ENCODE assay signal across 22 mouse cellular contexts in the genomic region with DNA sequence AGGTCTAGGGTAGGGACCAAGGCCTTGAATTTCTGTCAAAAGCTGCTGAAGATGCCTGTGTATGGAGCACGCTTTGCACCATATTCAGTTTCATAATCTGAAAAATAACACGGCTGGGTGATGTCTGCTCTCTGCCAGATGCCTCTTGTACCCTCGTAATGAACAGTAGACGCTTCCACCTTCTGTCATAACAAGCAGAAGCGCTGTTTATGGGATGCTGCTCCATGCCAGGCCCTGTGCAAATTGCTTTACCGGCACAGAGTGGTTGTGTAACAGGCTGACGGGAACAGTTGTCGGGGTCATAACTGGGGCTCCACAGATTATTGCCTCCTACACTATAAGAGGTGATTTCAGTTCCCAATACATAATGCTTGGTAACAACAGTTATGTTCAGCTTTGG.
DNase-seq lines count a peak whose midpoint lies in the region; ATAC-seq and TF ChIP-seq lines count a peak whose summit lies in the region.
"Had no signal": no experiment of that assay in that cellular context is flagged by ENCODE, and none has a peak within 500 bp of the region (broad histone marks: within the 10 kb centered on the region; RNA-seq: fewer than 3 reads in every experiment).

No protein-coding gene starts in this region.

- H3K27ac ChIP-seq in layer of hippocampus, adult 2 months, result peak overlapping the region; percentile 79
- no peak overlapping the region for H3K27ac ChIP-seq in midbrain, embryonic 16.5 days (ENCODE audit: low read length)
- H3K27ac ChIP-seq in forebrain, embryonic 12.5 days, result no peak overlapping the region
- H3K27ac ChIP-seq: embryonic facial prominence, embryonic 10.5 days; forebrain, embryonic 10.5 days; gastrocnemius, adult 2 months; heart, embryonic 10.5 days; hindbrain, embryonic 12.5 days had no signal

- H3K36me3 ChIP-seq in midbrain, embryonic 16.5 days (ENCODE audit: control insufficient read depth, insufficient read depth, low read length), result no peaks in the 10 kb centered on the region
- H3K36me3 ChIP-seq in forebrain, embryonic 12.5 days (replicated peaks), result no peaks in the 10 kb centered on the region
- H3K36me3 ChIP-seq: embryonic facial prominence, embryonic 10.5 days; forebrain, embryonic 10.5 days; heart, embryonic 10.5 days; hindbrain, embryonic 12.5 days had no signal

- H3K27me3 ChIP-seq in midbrain, embryonic 16.5 days (ENCODE audit: control insufficient read depth, insufficient read depth, low read depth, low read length), result no peaks in the 10 kb centered on the region
- no peaks in the 10 kb centered on the region for H3K27me3 ChIP-seq in forebrain, embryonic 12.5 days
- H3K27me3 ChIP-seq: hindbrain, embryonic 12.5 days had no signal

- WGBS in midbrain, embryonic 16.5 days, result 95% methylated on average over 8 of the region's 8 CpGs
- 94% methylated on average over 8 of the region's 8 CpGs for WGBS in forebrain, embryonic 12.5 days

- TF ChIP-seq CTCF in layer of hippocampus, adult 2 months (conservative IDR thresholded peaks at IDR 0.05), result no peak

- H3K9ac ChIP-seq in midbrain, embryonic 16.5 days (ENCODE audit: low read depth, low read length), result no peak overlapping the region
- H3K9ac ChIP-seq in forebrain, embryonic 12.5 days, result no peak overlapping the region
- H3K9ac ChIP-seq: hindbrain, embryonic 12.5 days had no signal

- no peaks in the 10 kb centered on the region for H3K4me1 ChIP-seq in midbrain, embryonic 16.5 days (ENCODE audit: control insufficient read depth, insufficient read depth, low read length)
- H3K4me1 ChIP-seq in forebrain, embryonic 12.5 days, result 0 out of 2 replicates have a peak, but pooled peaks cover 4% of the 10 kb centered on the region
- H3K4me1 ChIP-seq: heart, embryonic 10.5 days; hindbrain, embryonic 12.5 days had no signal

- no peak overlapping the region for H3K4me2 ChIP-seq in midbrain, embryonic 16.5 days (ENCODE audit: low read length)
- no peak overlapping the region for H3K4me2 ChIP-seq in forebrain, embryonic 12.5 days
- H3K4me2 ChIP-seq: hindbrain, embryonic 12.5 days had no signal

- H3K4me3 ChIP-seq in layer of hippocampus, adult 2 months, result no peak overlapping the region
- H3K4me3 ChIP-seq in midbrain, embryonic 16.5 days (ENCODE audit: low read depth, low read length), result no peak overlapping the region
- no peak overlapping the region for H3K4me3 ChIP-seq in forebrain, embryonic 12.5 days (replicated peaks)
- H3K4me3 ChIP-seq: embryonic facial prominence, embryonic 10.5 days; forebrain, embryonic 10.5 days; gastrocnemius, adult 2 months; heart, embryonic 10.5 days; hindbrain, embryonic 12.5 days had no signal

- peak; percentile 67 for DNase-seq in layer of hippocampus, adult 11-12 months (ENCODE audit: low spot score)
- peak; percentile 70 to 81 for DNase-seq in layer of hippocampus, adult 2 months (ENCODE audit: low spot score in 2 of 2)
- DNase-seq in layer of hippocampus, postnatal 10 days (ENCODE audit: low spot score in 2 of 2), result peak; percentile 21 to 35
- DNase-seq in cerebellum, postnatal 14 days, result no peak
- DNase-seq: adrenal gland, adult 2 months; adrenal gland, postnatal 36 days; cerebellum, adult 11 months; cerebellum, adult 8-10 months; cerebellum, postnatal 36 days; gastrocnemius, adult 2 months; gastrocnemius, postnatal 25 days; heart, postnatal 10 days; heart, postnatal 4 days had no signal

- H3K9me3 ChIP-seq in midbrain, embryonic 16.5 days (replicated peaks; ENCODE audit: control insufficient read depth, low read length, poor library complexity, severe bottlenecking), result peaks cover 3% of the 10 kb centered on the region; the same call in 1 of the 2 replicates
- peaks cover 6% of the 10 kb centered on the region; the same call in 1 of the 2 replicates for H3K9me3 ChIP-seq in forebrain, embryonic 12.5 days

- no peak for ATAC-seq in midbrain, embryonic 16.5 days
- ATAC-seq in forebrain, embryonic 12.5 days (ENCODE audit: low FRiP score), result no peak
- ATAC-seq: forebrain, embryonic 16.5 days; hindbrain, embryonic 16.5 days; inflammation-experienced regulatory T-cells, adult 6 months had no signal

Comparison
In these comparisons a context has a peak if more than half of its experiments do, and no peak if none do; other contexts are left out.
1. DNase-seq: peak in layer of hippocampus, adult 11-12 months (single experiment), layer of hippocampus, adult 2 months (2 of 2) and layer of hippocampus, postnatal 10 days (2 of 2); none in cerebellum, postnatal 14 days (0 of 2).